Mouse (Mus musculus) urinary bladder, postnatal 25 days (tissue): ENCODE data around the gene Pla2g3.

Source experiments
- DNase-seq: peaks from one replicate; pipeline ENCODE4 v3.0.0; 2022; ENCODE audit warnings: low spot score

The Pla2g3 gene

GRCm38 (mm10) chr11:3520919-3521318 is 32.8 kb downstream of the Pla2g3 start:
- no peak for DNase-seq

GRCm38 (mm10) chr11:3521339-3522224 is 33.5 kb downstream of the Pla2g3 start:
- no peak for DNase-seq

GRCm38 (mm10) chr11:3522285-3523000 is 34.4 kb downstream of the Pla2g3 start:
- DNase-seq = no peak

GRCm38 (mm10) chr11:3523840-3524582 is 35.9 kb downstream of the Pla2g3 start:
- no peak for DNase-seq

- no peak for DNase-seq
Measured at GRCm38 (mm10) chr11:3525560-3525959, 37.5 kb downstream of the Pla2g3 start.

GRCm38 (mm10) chr11:3526207-3526606 is 38.1 kb downstream of the Pla2g3 start:
- DNase-seq = no peak

- no peak for DNase-seq
Measured at GRCm38 (mm10) chr11:3526979-3527738, 39.1 kb downstream of the Pla2g3 start.

- no peak for DNase-seq
Measured at GRCm38 (mm10) chr11:3527766-3528165, 39.7 kb downstream of the Pla2g3 start.

GRCm38 (mm10) chr11:3528208-3528607 is 40.1 kb downstream of the Pla2g3 start:
- no peak for DNase-seq

- no peak for DNase-seq
Measured at GRCm38 (mm10) chr11:3529476-3530252, 41.6 kb downstream of the Pla2g3 start.

- no peak for DNase-seq
Measured at GRCm38 (mm10) chr11:3530731-3531130, 42.6 kb downstream of the Pla2g3 start.

- DNase-seq = no peak
Measured at GRCm38 (mm10) chr11:3531634-3532033, 43.5 kb downstream of the Pla2g3 start.

GRCm38 (mm10) chr11:3532101-3532931 is 44.2 kb downstream of the Pla2g3 start:
- no peak for DNase-seq

GRCm38 (mm10) chr11:3533406-3533932 is 45.4 kb downstream of the Pla2g3 start:
- DNase-seq = no peak

- no peak for DNase-seq
Measured at GRCm38 (mm10) chr11:3534956-3535355, 46.9 kb downstream of the Pla2g3 start.

GRCm38 (mm10) chr11:3535406-3535986 is 47.4 kb downstream of the Pla2g3 start:
- DNase-seq = peak; percentile 98

GRCm38 (mm10) chr11:3536082-3536481 is 48.0 kb downstream of the Pla2g3 start:
- no peak for DNase-seq

- DNase-seq = no peak
Measured at GRCm38 (mm10) chr11:3536745-3537333, 48.8 kb downstream of the Pla2g3 start.

- no peak for DNase-seq
Measured at GRCm38 (mm10) chr11:3537711-3538110, 49.6 kb downstream of the Pla2g3 start.
